Mouse (Mus musculus): ENCODE results near the gene Hpse. TPM values are rescaled to one million over a fixed set of nuclear protein-coding genes. Genes with fewer than 3 reads are reported as not detected.

Hpse gene
- polyA plus RNA-seq, 1 experiment from 2014 or later, result 0.74 TPM

GRCm38 (mm10) chr5:100679911-100680541 lies 39.5 kb downstream of the Hpse start:
- no peak overlapping the region for H3K4me2 ChIP-seq
- 0 out of 2 replicates have a peak, but pooled peaks cover 2% of the 10 kb centered on the region for H3K4me1 ChIP-seq (replicated peaks)
- no peaks in the 10 kb centered on the region for H3K9me3 ChIP-seq
- H3K27me3 ChIP-seq, result no peaks in the 10 kb centered on the region
- H3K36me3 ChIP-seq, result no peaks in the 10 kb centered on the region
- no peak overlapping the region for H3K4me3 ChIP-seq
- H3K27ac ChIP-seq, result no peak overlapping the region
- no peak overlapping the region; the same call in 1 of the 2 replicates for H3K9ac ChIP-seq
- WGBS, result 58% methylated on average over 18 of the region's 18 CpGs
- no peak for ATAC-seq (ENCODE audit: low FRiP score)

- no peak for ATAC-seq (ENCODE audit: low FRiP score)
- H3K36me3 ChIP-seq, result peaks cover 5% of the 10 kb centered on the region; the same call in 1 of the 2 replicates
Measured at GRCm38 (mm10) chr5:100674711-100675376, 44.7 kb downstream of the Hpse start, which contains the start of gene Coq2. Gene Coq2 (minus strand): TSS chr5:100675140.

GRCm38 (mm10) chr5:100673745-100674486 lies 45.6 kb downstream of the Hpse start:
- H3K4me1 ChIP-seq (replicated peaks), result peaks cover 18% of the 10 kb centered on the region
- peak overlapping the region; percentile 89 for H3K4me3 ChIP-seq
- peaks cover 5% of the 10 kb centered on the region; the same call in 1 of the 2 replicates for H3K36me3 ChIP-seq
- H3K9ac ChIP-seq, result peak overlapping the region; percentile 93
- peak overlapping the region; percentile 71 for H3K27ac ChIP-seq
- WGBS, result under 1% methylated on average over 65 of the region's 71 CpGs
- no peaks in the 10 kb centered on the region for H3K9me3 ChIP-seq
- H3K27me3 ChIP-seq, result no peaks in the 10 kb centered on the region
- peak overlapping the region; percentile 77 for H3K4me2 ChIP-seq
- ATAC-seq (ENCODE audit: low FRiP score), result peak; percentile 95

More at GRCm38 (mm10) chr5:100674711-100675376, 44.7 kb downstream of the Hpse start, which contains the start of gene Coq2:
- Histone ChIP-seq H3K9ac (peak within 1 kb of the TSS; percentile 93), H3K9me3 (no peaks in the 10 kb centered on the region), H3K4me3 (peak within 1 kb of the TSS; percentile 89), H3K27me3 (no peaks in the 10 kb centered on the region), H3K4me2 (peak within 1 kb of the TSS; percentile 77), H3K4me1 (replicated peaks) (peaks cover 18% of the 10 kb centered on the region), H3K27ac (peak within 1 kb of the TSS; percentile 71)
- 13% methylated on average over 17 of the region's 17 CpGs for WGBS

DNA sequence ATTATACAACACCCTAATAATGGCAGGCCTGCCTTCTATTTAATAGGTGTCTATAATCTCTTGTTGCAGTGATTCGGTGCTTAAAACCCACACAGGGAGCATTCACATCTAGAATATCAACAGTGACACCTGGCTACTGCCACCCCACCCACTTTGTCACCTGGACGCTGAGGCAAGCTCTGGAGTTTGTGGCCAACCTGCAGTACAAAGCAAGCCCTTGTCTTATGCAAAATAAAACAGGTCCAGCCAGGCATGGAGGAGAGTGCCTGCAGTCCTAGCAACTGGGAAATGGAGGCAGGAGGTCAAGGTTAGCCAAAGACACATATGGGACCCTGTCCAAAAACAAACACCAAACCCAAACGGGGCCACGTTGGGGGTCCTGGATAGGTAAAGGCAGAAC lies 47.1 kb downstream of the Hpse start:
- peaks cover 18% of the 10 kb centered on the region for H3K4me1 ChIP-seq (replicated peaks)
- no peak overlapping the region for H3K4me3 ChIP-seq
- no peaks in the 10 kb centered on the region for H3K27me3 ChIP-seq
- H3K36me3 ChIP-seq, result peaks cover 7% of the 10 kb centered on the region
- H3K27ac ChIP-seq, result no peak overlapping the region
- ATAC-seq (ENCODE audit: low FRiP score), result no peak
- no peaks in the 10 kb centered on the region for H3K9me3 ChIP-seq
- no peak overlapping the region for H3K4me2 ChIP-seq
- no peak overlapping the region for H3K9ac ChIP-seq
- WGBS, result 91% methylated on average over 4 of the region's 4 CpGs

GRCm38 (mm10) chr5:100671897-100672296 lies 47.6 kb downstream of the Hpse start:
- Histone ChIP-seq H3K27me3 (no peaks in the 10 kb centered on the region), H3K27ac (no peak overlapping the region), H3K9me3 (no peaks in the 10 kb centered on the region), H3K4me1 (replicated peaks) (peaks cover 18% of the 10 kb centered on the region), H3K4me3 (no peak overlapping the region), H3K9ac (no peak overlapping the region), H3K36me3 (peaks cover 11% of the 10 kb centered on the region), H3K4me2 (no peak overlapping the region)
- 80% methylated on average over 3 of the region's 3 CpGs for WGBS
- ATAC-seq (ENCODE audit: low FRiP score), result no peak

- no peak for ATAC-seq (ENCODE audit: low FRiP score)
- Histone ChIP-seq H3K4me2 (no peak overlapping the region), H3K4me1 (replicated peaks) (peaks cover 18% of the 10 kb centered on the region), H3K9me3 (no peaks in the 10 kb centered on the region), H3K27me3 (no peaks in the 10 kb centered on the region), H3K36me3 (peaks cover 13% of the 10 kb centered on the region), H3K4me3 (no peak overlapping the region), H3K9ac (no peak overlapping the region), H3K27ac (no peak overlapping the region)
- WGBS, result 27% methylated on average over 5 of the region's 5 CpGs
Measured at GRCm38 (mm10) chr5:100671398-100671797, 48.1 kb downstream of the Hpse start.

DNA sequence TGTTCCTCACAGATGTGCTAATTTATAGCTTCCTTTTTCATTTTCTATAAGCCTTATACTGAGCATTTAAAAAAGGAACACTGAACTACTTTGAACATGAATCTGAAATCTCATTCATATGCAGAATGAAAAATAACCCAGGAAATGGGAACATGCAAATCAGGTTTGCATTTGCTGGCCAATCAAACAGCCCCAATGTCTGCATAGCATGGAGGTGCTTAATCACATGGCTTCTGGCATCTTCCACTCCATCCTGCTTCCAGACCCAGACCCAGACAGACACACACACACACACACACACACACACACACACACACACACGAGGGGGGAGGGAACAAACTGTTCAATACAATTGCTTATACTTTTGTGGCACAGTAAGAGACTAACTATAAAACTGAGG lies 52.6 kb downstream of the Hpse start:
- ATAC-seq (ENCODE audit: low FRiP score), result no peak
- H3K4me3 ChIP-seq, result no peak overlapping the region
- no peaks in the 10 kb centered on the region for H3K9me3 ChIP-seq
- H3K9ac ChIP-seq, result no peak overlapping the region
- no peaks in the 10 kb centered on the region for H3K27me3 ChIP-seq
- no peak overlapping the region for H3K27ac ChIP-seq
- WGBS, result 80% methylated on average over 1 of the region's 1 CpGs
- no peaks in the 10 kb centered on the region for H3K4me1 ChIP-seq (replicated peaks)
- H3K36me3 ChIP-seq, result peaks cover 43% of the 10 kb centered on the region
- no peak overlapping the region for H3K4me2 ChIP-seq

GRCm38 (mm10) chr5:100663854-100664253 lies 55.7 kb downstream of the Hpse start:
- ATAC-seq (ENCODE audit: low FRiP score), result no peak
- WGBS, result 64% methylated on average over 5 of the region's 5 CpGs
- Histone ChIP-seq H3K27me3 (no peaks in the 10 kb centered on the region), H3K4me1 (replicated peaks) (no peaks in the 10 kb centered on the region), H3K4me3 (no peak overlapping the region), H3K27ac (no peak overlapping the region), H3K36me3 (peaks cover 64% of the 10 kb centered on the region), H3K9ac (no peak overlapping the region), H3K9me3 (no peaks in the 10 kb centered on the region), H3K4me2 (no peak overlapping the region)

DNA sequence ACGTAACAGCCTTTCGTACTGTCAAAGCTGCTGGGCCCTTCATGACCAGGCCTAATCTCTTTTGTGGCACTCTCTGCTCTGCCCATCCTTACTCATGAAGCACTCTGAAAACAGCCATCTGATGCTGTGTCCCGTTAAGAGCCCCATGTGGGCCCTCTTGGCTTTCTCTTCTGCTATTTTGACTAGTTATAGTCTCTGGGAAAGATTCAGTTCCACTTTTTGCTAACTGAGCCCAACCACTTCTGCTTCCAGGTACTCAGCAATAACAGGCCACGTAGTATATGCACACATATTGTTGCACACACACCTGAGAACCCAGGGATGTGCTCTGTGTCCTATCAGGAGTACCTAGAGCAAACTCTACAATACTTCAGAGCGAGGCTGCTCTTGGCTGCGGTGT lies 56.5 kb downstream of the Hpse start:
- Histone ChIP-seq H3K4me1 (replicated peaks) (no peaks in the 10 kb centered on the region), H3K36me3 (peaks cover 69% of the 10 kb centered on the region), H3K4me3 (no peak overlapping the region), H3K9me3 (no peaks in the 10 kb centered on the region), H3K27ac (no peak overlapping the region), H3K4me2 (no peak overlapping the region), H3K27me3 (no peaks in the 10 kb centered on the region), H3K9ac (no peak overlapping the region)
- 96% methylated on average over 6 of the region's 6 CpGs for WGBS
- no peak for ATAC-seq (ENCODE audit: low FRiP score)

GRCm38 (mm10) chr5:100658460-100658859 lies 61.1 kb downstream of the Hpse start:
- Histone ChIP-seq H3K4me2 (no peak overlapping the region), H3K4me3 (no peak overlapping the region), H3K4me1 (replicated peaks) (no peaks in the 10 kb centered on the region), H3K36me3 (peaks cover 85% of the 10 kb centered on the region), H3K27ac (no peak overlapping the region), H3K9me3 (no peaks in the 10 kb centered on the region), H3K27me3 (no peaks in the 10 kb centered on the region), H3K9ac (no peak overlapping the region)
- WGBS, result 88% methylated on average over 6 of the region's 6 CpGs
- no peak for ATAC-seq (ENCODE audit: low FRiP score)

GRCm38 (mm10) chr5:100656352-100656751 lies 63.2 kb downstream of the Hpse start:
- 83% methylated on average over 6 of the region's 6 CpGs for WGBS
- H3K9me3 ChIP-seq, result no peaks in the 10 kb centered on the region
- no peaks in the 10 kb centered on the region for H3K27me3 ChIP-seq
- no peak overlapping the region for H3K4me3 ChIP-seq
- no peak overlapping the region for H3K4me2 ChIP-seq
- no peaks in the 10 kb centered on the region for H3K4me1 ChIP-seq (replicated peaks)
- 0 out of 2 replicates have a peak overlapping the region, but pooled peaks have one; percentile 24 for H3K9ac ChIP-seq
- no peak overlapping the region for H3K27ac ChIP-seq
- peaks cover 71% of the 10 kb centered on the region for H3K36me3 ChIP-seq
- no peak for ATAC-seq (ENCODE audit: low FRiP score)

- Histone ChIP-seq H3K36me3 (peaks cover 39% of the 10 kb centered on the region), H3K9ac (no peak overlapping the region), H3K4me1 (replicated peaks) (no peaks in the 10 kb centered on the region), H3K4me2 (no peak overlapping the region), H3K27ac (no peak overlapping the region), H3K27me3 (no peaks in the 10 kb centered on the region), H3K9me3 (no peaks in the 10 kb centered on the region), H3K4me3 (no peak overlapping the region)
- ATAC-seq (ENCODE audit: low FRiP score), result no peak
- WGBS, result 93% methylated on average over 9 of the region's 9 CpGs
Measured at GRCm38 (mm10) chr5:100652327-100652726, 67.2 kb downstream of the Hpse start.
